Mouse (Mus musculus): Measurements from ENCODE around the gene Kcna10. TPM values are rescaled to one million over a fixed set of nuclear protein-coding genes. Genes with fewer than 3 reads are reported as not detected.

Kcna10 gene
- polyA plus RNA-seq, 1 experiment: not detected

GRCm38 (mm10) chr3:107188226-107188899 is 5.5 kb downstream of the Kcna10 start:
- 44% methylated on average over 6 of the region's 6 CpGs for WGBS
- no peak for DNase-seq (ENCODE audit: low read depth, low spot score)

- no peak for DNase-seq (ENCODE audit: low read depth, low spot score)
- WGBS: 34% methylated on average over 9 of the region's 9 CpGs
These were observed 18.7 kb downstream of the Kcna10 start for GRCm38 (mm10) chr3:107201310-107202180.

GRCm38 (mm10) chr3:107204413-107204812 is 21.6 kb downstream of the Kcna10 start:
- DNase-seq (ENCODE audit: low read depth, low spot score): no peak
- 86% methylated on average over 3 of the region's 3 CpGs for WGBS

GRCm38 (mm10) chr3:107205170-107205569 is 22.3 kb downstream of the Kcna10 start:
- DNase-seq (ENCODE audit: low read depth, low spot score): no peak

- peak; percentile 28 for DNase-seq (ENCODE audit: low read depth, low spot score)
- WGBS: 4% methylated on average over 4 of the region's 4 CpGs
These were observed 23.1 kb downstream of the Kcna10 start for GRCm38 (mm10) chr3:107205994-107206393.

GRCm38 (mm10) chr3:107206490-107207150 is 23.8 kb downstream of the Kcna10 start:
- no peak for DNase-seq (ENCODE audit: low read depth, low spot score)
- WGBS: 40% methylated on average over 4 of the region's 4 CpGs

GRCm38 (mm10) chr3:107207625-107208253 is 24.9 kb downstream of the Kcna10 start:
- WGBS: 67% methylated on average over 7 of the region's 7 CpGs

GRCm38 (mm10) chr3:107214606-107215005 is 31.8 kb downstream of the Kcna10 start:
- WGBS: 72% methylated on average over 5 of the region's 5 CpGs
- no peak for DNase-seq (ENCODE audit: low read depth, low spot score)

More at GRCm38 (mm10) chr3:107207625-107208253, 24.9 kb downstream of the Kcna10 start:
- DNase-seq (ENCODE audit: low read depth, low spot score): no peak

- 49% methylated on average over 8 of the region's 8 CpGs for WGBS
These were observed 33.7 kb downstream of the Kcna10 start for GRCm38 (mm10) chr3:107216400-107217100.

GRCm38 (mm10) chr3:107217101-107217480 is 34.2 kb downstream of the Kcna10 start:
- DNase-seq (ENCODE audit: low read depth, low spot score): no peak
- WGBS: 70% methylated on average over 3 of the region's 3 CpGs

More at GRCm38 (mm10) chr3:107216400-107217100, 33.7 kb downstream of the Kcna10 start:
- no peak for DNase-seq (ENCODE audit: low read depth, low spot score)

- WGBS: 83% methylated on average over 7 of the region's 7 CpGs
- no peak for DNase-seq (ENCODE audit: low read depth, low spot score)
These were observed 35.7 kb downstream of the Kcna10 start for GRCm38 (mm10) chr3:107218572-107218971.

GRCm38 (mm10) chr3:107221608-107222007 is 38.8 kb downstream of the Kcna10 start, which contains the start of gene Cym:
TSS of gene Cym (minus strand) at chr3:107221732.
- WGBS: 61% methylated on average over 10 of the region's 10 CpGs
- no peak for DNase-seq (ENCODE audit: low read depth, low spot score)

- WGBS: 33% methylated on average over 1 of the region's 1 CpGs
- DNase-seq (ENCODE audit: low read depth, low spot score): no peak
These were observed 40.4 kb downstream of the Kcna10 start for GRCm38 (mm10) chr3:107223230-107223629.

- DNase-seq (ENCODE audit: low read depth, low spot score): no peak
- WGBS: 79% methylated on average over 5 of the region's 5 CpGs
These were observed 43.0 kb downstream of the Kcna10 start for GRCm38 (mm10) chr3:107225820-107226219.

- 62% methylated on average over 5 of the region's 5 CpGs for WGBS
- no peak for DNase-seq (ENCODE audit: low read depth, low spot score)
These were observed 46.4 kb downstream of the Kcna10 start for GRCm38 (mm10) chr3:107229221-107229620.

GRCm38 (mm10) chr3:107229822-107230221 is 47.0 kb downstream of the Kcna10 start:
- WGBS: 19% methylated on average over 5 of the region's 5 CpGs
- DNase-seq (ENCODE audit: low read depth, low spot score): no peak

GRCm38 (mm10) chr3:107230527-107230926 is 47.7 kb downstream of the Kcna10 start, which contains the start of gene A630076J17Rik:
TSS of gene A630076J17Rik (plus strand) at chr3:107230614.
- peak; percentile 8 for DNase-seq (ENCODE audit: low read depth, low spot score)
- 6% methylated on average over 1 of the region's 1 CpGs for WGBS

GRCm38 (mm10) chr3:107231202-107231601 is 48.3 kb downstream of the Kcna10 start:
- no peak for DNase-seq (ENCODE audit: low read depth, low spot score)
- WGBS: 53% methylated on average over 4 of the region's 4 CpGs

GRCm38 (mm10) chr3:107233351-107233813 is 50.5 kb downstream of the Kcna10 start:
- 8% methylated on average over 11 of the region's 11 CpGs for WGBS
- DNase-seq (ENCODE audit: low read depth, low spot score): peak; percentile 83
